Mouse (Mus musculus) lung, embryonic 15.5 days (tissue): ENCODE measurements around the gene Rab24. TPM values are rescaled to one million over a fixed set of nuclear protein-coding genes. Genes with fewer than 3 reads are reported as not detected.

ENCODE experiments used
- ATAC-seq: fragments of 200-750 bp; cut with Nextera tagmentation; 2 replicates; pipeline ENCODE4 v1.8.0; 2017; ENCODE audit warnings: moderate number of reproducible peaks, borderline replicate concordance; ENCODE audit not compliant: low FRiP score, low TSS enrichment; ENCODE audit errors: extremely low read depth
- H3K27ac ChIP-seq: fragments of 300-500 bp; sonication (generic); 2 replicates; pipeline ENCODE4 v1.5.1; 2015; ENCODE audit warnings: moderate library complexity, mild to moderate bottlenecking, inconsistent platforms
- H3K27me3 ChIP-seq: fragments of 300-500 bp; sonication (generic); 2 replicates; pipeline ENCODE4 v1.6.1; 2015; ENCODE audit warnings: inconsistent platforms
- H3K36me3 ChIP-seq: fragments of 300-500 bp; sonication (generic); 2 replicates; pipeline ENCODE4 v1.6.1; 2015; ENCODE audit warnings: inconsistent platforms
- H3K4me1 ChIP-seq: fragments of 300-500 bp; sonication (generic); 2 replicates; pipeline ENCODE4 v1.6.1; 2015; ENCODE audit warnings: inconsistent platforms
- H3K4me2 ChIP-seq: fragments of 300-500 bp; sonication (generic); 2 replicates; pipeline ENCODE4 v1.6.1; 2015; ENCODE audit warnings: inconsistent platforms, mild to moderate bottlenecking, moderate library complexity
- H3K4me3 ChIP-seq: fragments of 300-500 bp; sonication (generic); 2 replicates; pipeline ENCODE4 v1.5.1; 2015; ENCODE audit warnings: mild to moderate bottlenecking, inconsistent platforms
- H3K9ac ChIP-seq: fragments of 300-500 bp; sonication (generic); 2 replicates; pipeline ENCODE4 v1.6.1; 2015; ENCODE audit warnings: inconsistent platforms
- H3K9me3 ChIP-seq: fragments of 300-500 bp; sonication (generic); 2 replicates; pipeline ENCODE4 v1.6.1; 2016; ENCODE audit warnings: inconsistent platforms
- WGBS: fragments of 180-500 bp; shearing (Covaris S2); methylation state at CpG from one replicate; pipeline ENCODE4 v1.1.7; 2015; 5-methylcytosine and 5-hydroxymethylcytosine counted together
- polyA plus RNA-seq: library from polyadenylated mRNA; unstranded; fragments of >200 nt; fragmentation: Nextera tagmentation; extraction: Ambion mirVana; gene quantifications from 2 replicates; pipeline ENCODE4 v1.2.1, GENCODE M21; 2015

The Rab24 gene
- polyA plus RNA-seq, 1 experiment from 2014 or later, result 87.6 TPM

GRCm38 (mm10) chr13:55277646-55278045 lies 44.1 kb downstream of the Rab24 start:
- Histone ChIP-seq H3K4me1 (no peaks in the 10 kb centered on the region), H3K36me3 (peaks cover 55% of the 10 kb centered on the region), H3K9ac (no peak overlapping the region), H3K27me3 (no peaks in the 10 kb centered on the region), H3K4me2 (no peak overlapping the region), H3K4me3 (no peak overlapping the region), H3K27ac (no peak overlapping the region), H3K9me3 (no peaks in the 10 kb centered on the region)
- no peak for ATAC-seq
- 88% methylated on average over 5 of the region's 5 CpGs for WGBS

DNA sequence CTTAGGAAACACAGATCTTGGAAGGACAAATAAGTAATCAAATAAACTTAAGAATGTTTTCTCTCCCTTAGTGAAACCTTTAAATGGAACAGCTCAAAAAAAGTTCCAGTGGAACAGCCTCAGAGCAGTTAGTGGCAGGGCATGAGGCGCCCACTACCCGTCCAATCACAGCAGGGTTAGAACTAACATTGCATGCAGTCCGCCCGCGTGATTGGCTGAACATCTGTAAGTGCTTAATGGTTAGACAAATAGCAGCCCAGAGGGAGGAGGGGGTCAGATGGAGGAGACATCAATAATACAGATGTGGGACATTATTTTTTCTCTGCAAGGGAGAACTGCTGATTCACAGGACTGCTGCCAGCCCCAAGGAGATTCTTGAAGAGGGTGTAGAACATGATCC lies 44.5 kb downstream of the Rab24 start:
- no peak overlapping the region for H3K4me3 ChIP-seq
- ATAC-seq, result no peak
- no peak overlapping the region for H3K4me2 ChIP-seq
- no peaks in the 10 kb centered on the region for H3K4me1 ChIP-seq
- peaks cover 54% of the 10 kb centered on the region for H3K36me3 ChIP-seq
- no peaks in the 10 kb centered on the region for H3K9me3 ChIP-seq
- no peaks in the 10 kb centered on the region for H3K27me3 ChIP-seq
- H3K27ac ChIP-seq, result no peak overlapping the region
- H3K9ac ChIP-seq, result no peak overlapping the region
- 80% methylated on average over 5 of the region's 5 CpGs for WGBS

Other genes starting within 250 kb of the Rab24 start
- gene Uimc1, start 221.6 kb downstream of the Rab24 start, polyA plus RNA-seq, result 23.2 and 26.3 TPM in 2 replicates
- 19.5 and 20.1 TPM in 2 replicates for gene Zfp346, start 216.6 kb downstream of the Rab24 start, polyA plus RNA-seq
- gene Gm17617, start 188.4 kb downstream of the Rab24 start, polyA plus RNA-seq, result not detected in 2 replicates
- gene Fgfr4, start 169.3 kb downstream of the Rab24 start, polyA plus RNA-seq, result 19.9 and 20.2 TPM in 2 replicates
- 61.0 and 61.7 TPM in 2 replicates for gene Nsd1, start 112.2 kb downstream of the Rab24 start, polyA plus RNA-seq
- 489 and 499 TPM in 2 replicates for gene Prelid1, start 1.4 kb downstream of the Rab24 start, polyA plus RNA-seq
- gene Mxd3, start 7.9 kb upstream of the Rab24 start, polyA plus RNA-seq, result 47.2 and 47.5 TPM in 2 replicates
- gene Lman2, start 40.8 kb upstream of the Rab24 start, polyA plus RNA-seq, result 111 and 112 TPM in 2 replicates
- gene Rgs14, start 47.8 kb upstream of the Rab24 start, polyA plus RNA-seq, result 1.2 and 1.3 TPM in 2 replicates
- 0.17 TPM in 1 of 2 replicates, not detected in the other for gene Slc34a1, start 76.2 kb upstream of the Rab24 start, polyA plus RNA-seq
- gene Pfn3, start 93.3 kb upstream of the Rab24 start, polyA plus RNA-seq, result not detected in 2 replicates
- 0.10 and 0.65 TPM in 2 replicates for gene F12, start 104.8 kb upstream of the Rab24 start, polyA plus RNA-seq
- gene Grk6, start 123.1 kb upstream of the Rab24 start, polyA plus RNA-seq, result 45.1 and 45.7 TPM in 2 replicates
- gene Prr7, start 142.3 kb upstream of the Rab24 start, polyA plus RNA-seq, result 0.29 and 0.39 TPM in 2 replicates
- 124 and 132 TPM in 2 replicates for gene Dbn1, start 166.2 kb upstream of the Rab24 start, polyA plus RNA-seq
- 169 and 176 TPM in 2 replicates for gene Pdlim7, start 191.7 kb upstream of the Rab24 start, polyA plus RNA-seq
- gene Dok3, start 207.3 kb upstream of the Rab24 start, polyA plus RNA-seq, result 2.7 and 3.1 TPM in 2 replicates
- 65.7 and 67.2 TPM in 2 replicates for gene Ddx41, start 214.7 kb upstream of the Rab24 start, polyA plus RNA-seq
- 33.4 and 40.3 TPM in 2 replicates for gene Fam193b, start 249.2 kb upstream of the Rab24 start, polyA plus RNA-seq